Mouse (Mus musculus) ES-E14 (cell line): ENCODE results near the gene Casp8.

Experiments
- HCFC1 ChIP-seq: IDR thresholded peaks from 2 replicates; pipeline ENCODE4 v1.6.1; 2012; ENCODE audit warnings: low read length, inconsistent platforms, borderline replicate concordance; ENCODE audit not compliant: insufficient read depth
- MAFK ChIP-seq: IDR thresholded peaks from 2 replicates; pipeline ENCODE4 v1.6.1; 2014; ENCODE audit warnings: mild to moderate bottlenecking, low read depth, low read length, inconsistent platforms; ENCODE audit not compliant: insufficient read depth
- ZC3H11A ChIP-seq: IDR thresholded peaks from 2 replicates; pipeline ENCODE4 v1.6.1; 2012; ENCODE audit warnings: low read depth, mild to moderate bottlenecking, inconsistent platforms, low read length, borderline replicate concordance
- ZNF384 ChIP-seq: IDR thresholded peaks from 2 replicates; pipeline ENCODE4 v1.6.1; 2012; ENCODE audit warnings: low read depth, low read length, inconsistent platforms

GRCm38 (mm10) chr1:58830741-58831140, 35.6 kb downstream of the Casp8 start:
- TF ChIP-seq ZC3H11A = no peak
- TF ChIP-seq HCFC1 = no peak
- no peak for TF ChIP-seq ZNF384
- no peak for TF ChIP-seq MAFK
